Mouse (Mus musculus) small intestine, adult 2 months (tissue): Measurements from ENCODE around the gene Ece1.

Source experiments
- CTCF ChIP-seq: fragments of 200-500 bp; IDR thresholded peaks from 2 replicates; pipeline ENCODE4 v1.5.1; 2012; ENCODE audit warnings: low read depth, mild to moderate bottlenecking, control low read depth, inconsistent platforms, low read length, moderate library complexity, mixed read lengths; ENCODE audit not compliant: insufficient replicate concordance, insufficient read length; ENCODE audit errors: extremely low read depth
- POLR2A ChIP-seq: fragments of 200-500 bp; IDR thresholded peaks from 2 replicates; pipeline ENCODE4 v1.6.1; 2012; ENCODE audit warnings: low read depth, mild to moderate bottlenecking, control low read depth, inconsistent platforms, low read length, moderate library complexity

DNA sequence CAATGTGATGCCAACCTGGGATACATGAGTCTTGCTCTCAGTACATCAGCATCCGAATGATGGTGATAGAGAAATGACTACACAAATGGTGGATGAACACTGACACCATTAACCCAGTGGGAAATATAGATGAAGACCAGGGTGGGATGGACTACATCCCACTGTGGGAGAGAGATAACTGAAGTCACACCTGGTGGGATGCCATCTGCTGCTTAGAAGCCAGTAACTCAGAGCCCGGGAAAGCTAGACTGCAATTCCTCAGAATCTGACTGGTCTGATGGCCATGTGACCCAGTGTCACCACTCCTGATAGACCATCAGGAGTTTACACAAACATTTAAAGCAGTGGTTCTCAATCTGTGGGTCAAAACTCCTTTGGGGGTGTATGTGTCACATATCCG, 38.5 kb upstream of the Ece1 start:
- no peak for TF ChIP-seq CTCF
- no peak for TF ChIP-seq POLR2A
